Mouse (Mus musculus) limb, embryonic 12.5 days (tissue): ENCODE measurements around the gene Rmnd1. TPM values are rescaled to one million over a fixed set of nuclear protein-coding genes. Genes with fewer than 3 reads are reported as not detected.

Source experiments
- ATAC-seq: fragments of 200-750 bp; cut with Nextera tagmentation; 2 replicates; pipeline ENCODE4 v1.8.0; 2017; ENCODE audit warnings: low read depth, moderate TSS enrichment; ENCODE audit not compliant: insufficient number of reproducible peaks, insufficient read depth, low FRiP score, low TSS enrichment
- H3K27ac ChIP-seq: fragments of 300-500 bp; sonication (generic); 2 replicates; pipeline ENCODE4 v1.5.1; 2016; ENCODE audit warnings: mild to moderate bottlenecking, moderate library complexity
- H3K27me3 ChIP-seq: fragments of 300-500 bp; sonication (generic); 2 replicates; pipeline ENCODE4 v1.6.1; 2016; ENCODE audit warnings: mild to moderate bottlenecking, moderate library complexity
- H3K36me3 ChIP-seq: fragments of 300-500 bp; sonication (generic); 2 replicates; pipeline ENCODE4 v1.6.1; 2016; ENCODE audit warnings: mild to moderate bottlenecking, moderate library complexity
- H3K4me1 ChIP-seq: fragments of 300-500 bp; sonication (generic); replicated peaks from 2 replicates; pipeline ENCODE4 v1.6.1; 2016
- H3K4me2 ChIP-seq: fragments of 300-500 bp; sonication (generic); 2 replicates; pipeline ENCODE4 v1.6.1; 2016; ENCODE audit warnings: mild to moderate bottlenecking, moderate library complexity
- H3K4me3 ChIP-seq: fragments of 300-500 bp; sonication (generic); replicated peaks from 2 replicates; pipeline ENCODE4 v1.5.1; 2016; ENCODE audit warnings: mild to moderate bottlenecking
- H3K9ac ChIP-seq: fragments of 300-500 bp; sonication (generic); replicated peaks from 2 replicates; pipeline ENCODE4 v1.6.1; 2016; ENCODE audit warnings: mild to moderate bottlenecking, moderate library complexity
- H3K9me3 ChIP-seq: fragments of 300-500 bp; sonication (generic); 2 replicates; pipeline ENCODE4 v1.6.1; 2016; ENCODE audit warnings: mild to moderate bottlenecking, moderate library complexity
- WGBS: fragments of 180-500 bp; shearing (Covaris S2); methylation state at CpG from one replicate; pipeline ENCODE4 v1.1.7; 2016; 5-methylcytosine and 5-hydroxymethylcytosine counted together
- polyA plus RNA-seq: library from polyadenylated mRNA; unstranded; fragments of >200 nt; fragmentation: Nextera tagmentation; extraction: Ambion mirVana; gene quantifications from 2 replicates; pipeline ENCODE4 v1.2.1, GENCODE M21; 2016

The Rmnd1 gene
- polyA plus RNA-seq, 1 experiment from 2014 or later: 49.0 TPM

GRCm38 (mm10) chr10:4354371-4355260 is 77.6 kb downstream of the Rmnd1 start:
- Histone ChIP-seq H3K4me2 (no peak overlapping the region), H3K4me1 (no peaks in the 10 kb centered on the region), H3K4me3 (no peak overlapping the region), H3K27me3 (no peaks in the 10 kb centered on the region), H3K27ac (no peak overlapping the region), H3K9me3 (no peaks in the 10 kb centered on the region), H3K36me3 (peaks cover 12% of the 10 kb centered on the region; the same call in 1 of the 2 replicates), H3K9ac (no peak overlapping the region)
- ATAC-seq: no peak
- 87% methylated on average over 38 of the region's 38 CpGs for WGBS

Other genes with a start within 250 kb of the Rmnd1 start
- gene Akap12, start 166.0 kb downstream of the Rmnd1 start, polyA plus RNA-seq: 15.7 and 18.1 TPM in 2 replicates
- 18.8 TPM in 2 replicates for gene Zbtb2, start 44.3 kb downstream of the Rmnd1 start, polyA plus RNA-seq
- gene Armt1, start 79 bp upstream of the Rmnd1 start, polyA plus RNA-seq: 27.5 and 28.5 TPM in 2 replicates
- 0.06 and 0.24 TPM in 2 replicates for gene Ccdc170, start 50.1 kb upstream of the Rmnd1 start, polyA plus RNA-seq
- gene Esr1, start 179.2 kb upstream of the Rmnd1 start, polyA plus RNA-seq: 0.82 and 1.1 TPM in 2 replicates